Mouse (Mus musculus) liver, postnatal 0 days (tissue): ENCODE measurements at regions not wholly inside any gene's neighbourhood (a gene's known extent, or its start where the extent isn't known, plus 50 kb on each side); places are given as distances from the start of the nearest gene placed in this dataset.

Experiments
- ATAC-seq: fragments of 200-750 bp; cut with Nextera tagmentation; 2 replicates; pipeline ENCODE4 v1.8.0; 2017; ENCODE audit warnings: mild to moderate bottlenecking, moderate library complexity
- DNase-seq: peaks from one replicate; pipeline ENCODE4 v3.0.0-alpha.2; 2016
- H3K27ac ChIP-seq: fragments of 300-500 bp; sonication (generic); 2 replicates; pipeline ENCODE4 v1.5.1; 2014; ENCODE audit warnings: antibody characterized with exemption, moderate library complexity, mild to moderate bottlenecking, low read depth
- H3K27me3 ChIP-seq: fragments of 300-500 bp; sonication (generic); 2 replicates; pipeline ENCODE4 v1.6.1; 2014; ENCODE audit warnings: low read length, control low read depth, mixed read lengths; ENCODE audit not compliant: insufficient read depth
- H3K36me3 ChIP-seq: fragments of 300-500 bp; sonication (generic); replicated peaks from 2 replicates; pipeline ENCODE4 v1.6.1; 2014; ENCODE audit warnings: mild to moderate bottlenecking, control low read depth, low read length, moderate library complexity, mixed read lengths; ENCODE audit not compliant: insufficient read depth
- H3K4me1 ChIP-seq: fragments of 300-500 bp; sonication (generic); 2 replicates; pipeline ENCODE4 v1.6.1; 2014; ENCODE audit warnings: antibody characterized with exemption, mild to moderate bottlenecking, control low read depth; ENCODE audit not compliant: insufficient read depth
- H3K4me2 ChIP-seq: fragments of 300-500 bp; sonication (generic); 2 replicates; pipeline ENCODE4 v1.6.1; 2014; ENCODE audit warnings: low read depth, mild to moderate bottlenecking, low read length, moderate library complexity, mixed read lengths
- H3K4me3 ChIP-seq: fragments of 300-500 bp; sonication (generic); 2 replicates; pipeline ENCODE4 v1.5.1; 2014; ENCODE audit warnings: low read depth, low read length
- H3K9ac ChIP-seq: fragments of 300-500 bp; sonication (generic); replicated peaks from 2 replicates; pipeline ENCODE4 v1.6.1; 2014; ENCODE audit warnings: mild to moderate bottlenecking, moderate library complexity
- H3K9me3 ChIP-seq: fragments of 300-500 bp; sonication (generic); 2 replicates; pipeline ENCODE4 v1.6.1; 2016; ENCODE audit warnings: mild to moderate bottlenecking, control low read depth, low read length, mixed read lengths
- CTCF ChIP-seq: sonication (generic); IDR thresholded peaks from 2 replicates; pipeline ENCODE4 v1.5.1; 2016; ENCODE audit warnings: antibody characterized with exemption, low read depth
- EP300 ChIP-seq: IDR thresholded peaks from 2 replicates; pipeline ENCODE4 v1.6.1; 2016; ENCODE audit warnings: antibody characterized with exemption, low read depth, mild to moderate bottlenecking
- WGBS: fragments of 180-500 bp; shearing (Covaris S2); extraction: QIAGEN DNeasy Blood & Tissue Kit; methylation state at CpG from one replicate; pipeline ENCODE4 v1.1.7; 2014; ENCODE audit not compliant: insufficient replicate concordance; 5-methylcytosine and 5-hydroxymethylcytosine counted together

DNA sequence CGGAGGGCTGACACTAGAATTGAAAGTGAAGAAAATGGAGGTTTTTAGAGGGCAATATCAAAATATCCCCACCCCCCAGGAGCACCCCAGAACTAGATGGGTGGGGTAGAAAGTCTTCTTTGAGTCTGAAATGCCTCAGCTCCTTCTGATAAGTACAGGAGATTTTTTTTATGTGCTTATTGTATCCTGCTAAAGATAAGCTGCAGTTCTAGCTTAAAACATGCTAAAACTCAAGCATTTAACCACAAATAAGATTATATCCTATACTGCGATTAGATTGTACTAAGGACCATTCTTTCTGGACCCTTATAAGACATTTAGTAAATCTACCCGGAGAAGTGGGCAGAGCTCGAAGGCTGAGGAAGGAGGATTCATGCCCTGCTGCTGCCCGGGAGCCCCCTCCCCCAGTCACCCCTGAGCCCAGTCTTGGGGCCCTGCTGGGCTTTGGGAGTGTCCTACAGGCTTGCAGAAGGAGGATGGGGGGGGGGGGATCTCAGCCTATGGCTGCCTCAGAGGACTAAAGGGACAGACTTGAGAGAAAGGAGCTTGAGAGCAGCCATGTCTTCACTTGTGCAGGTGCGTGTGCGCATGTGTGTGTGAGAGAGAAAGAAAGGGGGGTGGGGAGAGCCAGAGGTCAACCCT is 61.5 kb upstream of the Galnt10 start:
- H3K4me2 ChIP-seq: no peak overlapping the region; the same call in 1 of the 2 replicates
- no peaks in the 10 kb centered on the region for H3K36me3 ChIP-seq
- 0 out of 2 replicates have a peak, but pooled peaks cover 3% of the 10 kb centered on the region for H3K4me1 ChIP-seq
- no peak overlapping the region for H3K4me3 ChIP-seq
- no peak overlapping the region for H3K27ac ChIP-seq
- H3K9ac ChIP-seq: no peak overlapping the region
- 44% methylated on average over 7 of the region's 7 CpGs for WGBS
- no peak for ATAC-seq
- H3K27me3 ChIP-seq: no peaks in the 10 kb centered on the region
- DNase-seq: no peak
- no peaks in the 10 kb centered on the region for H3K9me3 ChIP-seq
- no peak for TF ChIP-seq EP300
- no peak for TF ChIP-seq CTCF

DNA sequence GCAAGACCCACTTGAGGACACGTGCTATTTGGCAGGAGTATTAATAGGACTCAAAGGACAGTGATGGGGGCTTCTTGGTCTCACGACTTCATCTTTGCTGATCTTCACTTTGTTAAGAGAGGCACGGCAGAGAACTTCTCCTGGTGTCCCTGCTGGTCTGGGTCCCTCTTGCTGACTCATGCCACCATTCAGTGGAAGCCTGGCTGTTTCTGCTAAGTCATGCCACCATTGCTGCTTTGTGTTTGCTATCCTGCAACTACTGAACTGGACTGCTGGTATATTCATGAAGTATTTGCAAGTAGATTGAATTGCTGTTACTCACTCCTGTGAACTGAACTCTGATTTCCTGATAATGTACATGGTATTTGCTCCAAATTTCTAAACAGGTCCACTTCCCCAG is 59.6 kb upstream of the Galnt10 start:
- DNase-seq (peak; percentile 34), ATAC-seq (peak; percentile 57)
- Histone ChIP-seq H3K36me3 (no peaks in the 10 kb centered on the region), H3K27me3 (no peaks in the 10 kb centered on the region), H3K4me2 (no peak overlapping the region), H3K27ac (no peak overlapping the region), H3K4me1 (0 out of 2 replicates have a peak, but pooled peaks cover 3% of the 10 kb centered on the region), H3K9ac (no peak overlapping the region), H3K9me3 (no peaks in the 10 kb centered on the region), H3K4me3 (no peak overlapping the region)
- TF ChIP-seq EP300 (no peak), CTCF (no peak)
- 49% methylated on average over 3 of the region's 3 CpGs for WGBS

DNA sequence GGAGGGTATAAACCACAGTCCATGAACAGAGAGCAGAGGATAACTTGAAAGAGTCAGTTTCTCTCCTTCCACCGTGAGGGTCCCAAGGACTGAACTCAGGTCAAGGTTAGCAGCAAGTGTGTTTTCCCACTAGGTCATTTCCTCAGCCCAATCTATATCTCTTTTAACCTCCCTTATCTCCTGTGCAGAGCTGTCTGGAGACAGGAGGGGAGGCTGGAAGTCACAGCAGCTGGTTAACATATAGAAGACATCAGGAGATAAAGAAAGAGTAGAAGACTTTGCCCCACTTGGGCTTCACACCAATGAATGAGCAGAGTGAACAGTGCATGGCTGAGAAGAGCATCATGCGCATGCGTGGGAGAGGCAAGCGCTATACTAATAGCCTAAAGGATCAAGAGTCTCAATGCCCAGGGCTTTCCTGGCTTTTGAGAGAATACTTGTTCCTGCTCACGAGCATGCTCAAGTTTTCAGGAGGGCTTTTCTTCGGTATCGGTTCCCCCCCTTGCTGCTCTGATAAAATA is 53.0 kb upstream of the Galnt10 start:
- 79% methylated on average over 7 of the region's 7 CpGs for WGBS
- Histone ChIP-seq H3K27me3 (0 out of 2 replicates have a peak, but pooled peaks cover 2% of the 10 kb centered on the region), H3K9me3 (no peaks in the 10 kb centered on the region), H3K9ac (no peak overlapping the region), H3K4me2 (no peak overlapping the region), H3K4me3 (no peak overlapping the region), H3K36me3 (no peaks in the 10 kb centered on the region), H3K27ac (no peak overlapping the region), H3K4me1 (no peaks in the 10 kb centered on the region)
- DNase-seq (no peak), ATAC-seq (no peak)
- TF ChIP-seq EP300 (no peak), CTCF (no peak)
